ENCODE assay signal across 10 mouse cellular contexts in genomic region chr11:56131339-56131823, GRCm38 (mm10).
A peak's percentile ranks its signal among the peaks of the same experiment; 100 is the strongest.
DNase-seq lines count a peak whose midpoint lies in the region; ATAC-seq and TF ChIP-seq lines count a peak whose summit lies in the region.
"Had no signal": no experiment of that assay in that cellular context is flagged by ENCODE, and none has a peak within 500 bp of the region (broad histone marks: within the 10 kb centered on the region; RNA-seq: fewer than 3 reads in every experiment).

No protein-coding gene starts in this region.

- no peaks in the 10 kb centered on the region for H3K4me1 ChIP-seq in cortical plate, adult 2 months (ENCODE audit: control insufficient read depth, insufficient read depth, low read length)
- H3K4me1 ChIP-seq in heart, embryonic 16.5 days (ENCODE audit: control insufficient read depth, insufficient read depth, low read length), result no peaks in the 10 kb centered on the region
- H3K4me1 ChIP-seq in midbrain, embryonic 16.5 days (ENCODE audit: control insufficient read depth, insufficient read depth, low read length), result no peaks in the 10 kb centered on the region
- H3K4me1 ChIP-seq: lung, embryonic 15.5 days had no signal

- DNase-seq in adrenal gland, postnatal 10 days, result peak; percentile 42
- DNase-seq in adrenal gland, postnatal 25 days, result no peak
- peak; percentile 5 for DNase-seq in CD4-positive helper T cell, adult 2 months (ENCODE audit: low read depth, low spot score)
- DNase-seq in left cerebral cortex, adult 18-20 months (ENCODE audit: low spot score in 2 of 2), result peak; percentile 50 to 64
- no peak for DNase-seq in spleen, postnatal 14 days (ENCODE audit: low spot score in 2 of 2)

- peak overlapping the region; percentile 7; the same call in 1 of the 2 replicates for H3K4me2 ChIP-seq in heart, embryonic 16.5 days (ENCODE audit: low read depth, low read length)
- H3K4me2 ChIP-seq in midbrain, embryonic 16.5 days (ENCODE audit: low read length), result peak overlapping the region; percentile 41
- H3K4me2 ChIP-seq: lung, embryonic 15.5 days had no signal

- H3K9me3 ChIP-seq in heart, embryonic 16.5 days (replicated peaks; ENCODE audit: control insufficient read depth, low read length), result no peaks in the 10 kb centered on the region
- H3K9me3 ChIP-seq in midbrain, embryonic 16.5 days (replicated peaks; ENCODE audit: control insufficient read depth, low read length, poor library complexity, severe bottlenecking), result no peaks in the 10 kb centered on the region
- H3K9me3 ChIP-seq: lung, embryonic 15.5 days had no signal

- 31% methylated on average over 15 of the region's 15 CpGs for WGBS in heart, embryonic 16.5 days
- WGBS in midbrain, embryonic 16.5 days, result 30% methylated on average over 15 of the region's 15 CpGs

- no peak overlapping the region for H3K9ac ChIP-seq in heart, embryonic 16.5 days (ENCODE audit: low read length)
- no peak overlapping the region; the same call in 1 of the 2 replicates for H3K9ac ChIP-seq in midbrain, embryonic 16.5 days (ENCODE audit: low read depth, low read length)
- H3K9ac ChIP-seq: lung, embryonic 15.5 days had no signal

- no peak overlapping the region for H3K27ac ChIP-seq in cortical plate, adult 2 months (ENCODE audit: insufficient read depth, low read length)
- H3K27ac ChIP-seq in heart, embryonic 16.5 days (ENCODE audit: low read length), result no peak overlapping the region
- H3K27ac ChIP-seq in midbrain, embryonic 16.5 days (ENCODE audit: low read length), result no peak overlapping the region
- H3K27ac ChIP-seq: lung, embryonic 15.5 days had no signal

- no peaks in the 10 kb centered on the region for H3K27me3 ChIP-seq in heart, embryonic 16.5 days (ENCODE audit: control insufficient read depth, insufficient read depth, low read length)
- no peaks in the 10 kb centered on the region for H3K27me3 ChIP-seq in midbrain, embryonic 16.5 days (ENCODE audit: control insufficient read depth, insufficient read depth, low read depth, low read length)
- H3K27me3 ChIP-seq: lung, embryonic 15.5 days had no signal

- peak; percentile 53 for TF ChIP-seq CTCF in cortical plate, adult 2 months (IDR thresholded peaks at IDR 0.05; ENCODE audit: extremely low read depth, insufficient read depth, low read length)

- no peak for TF ChIP-seq POLR2A in cortical plate, adult 2 months (IDR thresholded peaks at IDR 0.05; ENCODE audit: extremely low read depth, insufficient read depth, low read length)

- ATAC-seq in heart, embryonic 16.5 days (replicated peaks; ENCODE audit: extremely low read depth, insufficient read depth, low FRiP score), result no peak
- peak; percentile 36; the same call in 1 of the 2 replicates for ATAC-seq in midbrain, embryonic 16.5 days

- peak overlapping the region; percentile 29; the same call in 1 of the 2 replicates for H3K4me3 ChIP-seq in cortical plate, adult 2 months (ENCODE audit: insufficient read depth, low read length)
- H3K4me3 ChIP-seq in heart, embryonic 16.5 days (ENCODE audit: low read length), result no peak overlapping the region
- no peak overlapping the region for H3K4me3 ChIP-seq in midbrain, embryonic 16.5 days (ENCODE audit: low read depth, low read length)
- H3K4me3 ChIP-seq: lung, embryonic 15.5 days had no signal

- H3K36me3 ChIP-seq in heart, embryonic 16.5 days (ENCODE audit: control insufficient read depth, insufficient read depth), result no peaks in the 10 kb centered on the region
- no peaks in the 10 kb centered on the region for H3K36me3 ChIP-seq in midbrain, embryonic 16.5 days (ENCODE audit: control insufficient read depth, insufficient read depth, low read length)
- H3K36me3 ChIP-seq: G1E; lung, embryonic 15.5 days had no signal

Comparison
In these comparisons a context has a peak if more than half of its experiments do, and no peak if none do; other contexts are left out.
1. DNase-seq: peak in adrenal gland, postnatal 10 days (single experiment), CD4-positive helper T cell, adult 2 months (single experiment) and left cerebral cortex, adult 18-20 months (2 of 2); none in adrenal gland, postnatal 25 days (single experiment) and spleen, postnatal 14 days (0 of 2).